Mouse (Mus musculus) spleen, adult 12 weeks (tissue): Measurements from ENCODE around the gene Cnn2.
A peak's percentile ranks its signal among the peaks of the same experiment; 100 is the strongest.

Experiments used
- DNase-seq: peaks from one replicate; pipeline ENCODE4 v3.0.0; 2022; ENCODE audit warnings: low spot score

Cnn2 gene

GRCm38 (mm10) chr10:79991099-79991498 is 2.7 kb downstream of the Cnn2 start:
- DNase-seq, result no peak

DNA sequence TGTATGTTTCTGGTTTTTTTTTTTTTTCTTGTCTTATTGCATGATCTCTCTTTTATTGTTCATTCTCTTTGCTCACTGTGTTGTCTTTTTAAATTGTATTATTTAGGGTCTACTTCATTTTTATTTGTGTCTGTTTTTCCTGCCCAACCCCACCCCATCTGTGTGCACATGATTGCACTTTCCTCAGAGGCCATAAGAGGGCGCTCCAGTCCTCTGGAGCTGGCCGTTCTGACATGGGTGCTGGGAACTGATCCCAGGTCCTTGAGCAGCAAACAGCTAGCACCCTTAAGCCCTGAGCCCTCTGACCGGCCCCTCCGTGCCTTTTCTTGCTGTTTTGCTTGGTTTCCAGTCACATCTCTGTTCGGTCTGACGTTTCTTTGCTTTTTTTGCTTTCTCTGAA is 3.2 kb downstream of the Cnn2 start:
- DNase-seq, result no peak

GRCm38 (mm10) chr10:79994397-79995115 is 6.2 kb downstream of the Cnn2 start:
- DNase-seq, result peak; percentile 51

DNA sequence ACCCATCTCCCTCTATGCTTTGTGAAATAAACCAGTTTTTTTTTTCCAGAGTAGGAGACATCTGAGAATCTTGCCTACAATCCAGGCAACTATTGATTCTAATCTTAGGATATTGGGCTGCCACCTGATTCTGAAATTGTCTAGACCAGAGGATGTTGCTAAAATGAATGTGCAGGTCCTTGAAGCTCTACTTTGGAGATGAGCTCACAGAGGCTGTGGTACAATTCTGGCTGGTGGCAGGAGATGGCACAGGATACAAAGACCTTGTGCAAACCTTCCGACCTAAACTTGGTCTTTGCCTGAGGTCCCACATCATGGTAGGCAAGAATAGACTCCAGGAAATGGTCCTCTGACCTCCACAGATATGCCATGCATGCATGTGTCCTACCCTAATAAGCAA is 7.3 kb downstream of the Cnn2 start:
- no peak for DNase-seq

DNA sequence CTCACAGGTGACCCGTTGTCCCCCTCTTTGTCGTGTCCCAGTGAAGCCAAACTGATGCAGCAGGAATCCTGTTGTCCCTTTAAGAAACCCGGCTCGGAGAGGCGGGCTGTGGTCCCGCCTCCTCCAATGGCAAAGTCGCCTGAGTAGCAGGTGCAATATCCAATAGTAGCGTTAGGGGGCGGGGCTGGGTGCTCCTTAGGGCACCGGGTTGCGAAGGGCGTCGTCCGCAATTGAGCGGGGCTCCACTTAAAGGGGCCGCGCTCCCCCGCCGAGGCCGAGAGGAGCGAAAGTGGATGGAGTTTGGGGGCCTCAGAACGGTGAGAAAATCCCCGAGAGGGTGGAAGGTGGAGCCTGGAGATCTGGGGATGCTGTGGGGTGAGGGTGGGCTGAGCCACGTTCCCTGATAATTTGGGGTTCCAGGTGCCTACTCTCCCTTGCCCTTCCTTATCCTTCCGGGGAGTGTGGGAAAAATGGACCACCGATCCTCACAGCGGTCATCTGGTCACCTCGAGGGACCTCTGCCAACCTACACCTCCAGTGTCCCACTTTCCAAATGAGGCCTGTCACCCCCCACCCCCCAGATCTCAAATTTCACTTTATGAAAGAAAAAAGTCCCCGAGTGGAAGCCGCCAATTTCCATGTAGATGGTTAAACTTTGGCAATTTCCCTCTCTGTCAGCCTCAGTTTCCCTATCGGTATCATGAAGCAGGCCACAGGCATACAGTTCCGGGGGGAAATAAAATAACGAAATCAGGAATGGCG is 8.1 kb downstream of the Cnn2 start, which contains the start of gene Abca7:
TSS of gene Abca7 (plus strand) at position 223 of the 762 bp plus-strand sequence.
- DNase-seq, result peak; percentile 93

- DNase-seq, result peak; percentile 71
Measured at GRCm38 (mm10) chr10:79997034-79997760, 8.8 kb downstream of the Cnn2 start.

DNA sequence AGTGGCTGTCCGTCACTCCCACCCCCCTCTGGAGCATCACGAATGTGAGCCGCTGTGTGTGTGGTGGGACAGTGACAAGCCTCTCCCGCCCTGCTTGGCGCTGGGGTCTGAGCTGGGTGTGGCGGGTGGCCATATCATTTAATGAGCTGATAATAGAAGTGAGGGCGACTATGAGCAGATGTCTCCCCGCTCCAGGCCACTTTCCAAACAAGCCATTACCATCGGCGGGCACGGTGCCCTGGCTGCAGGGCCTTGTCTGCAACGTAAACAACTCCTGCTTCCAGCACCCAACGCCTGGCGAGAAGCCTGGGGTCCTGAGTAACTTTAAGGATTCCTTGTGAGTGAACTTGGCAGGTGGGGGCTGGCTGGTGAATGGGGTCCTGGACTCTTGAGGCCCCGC is 9.4 kb downstream of the Cnn2 start:
- DNase-seq, result peak; percentile 36

DNA sequence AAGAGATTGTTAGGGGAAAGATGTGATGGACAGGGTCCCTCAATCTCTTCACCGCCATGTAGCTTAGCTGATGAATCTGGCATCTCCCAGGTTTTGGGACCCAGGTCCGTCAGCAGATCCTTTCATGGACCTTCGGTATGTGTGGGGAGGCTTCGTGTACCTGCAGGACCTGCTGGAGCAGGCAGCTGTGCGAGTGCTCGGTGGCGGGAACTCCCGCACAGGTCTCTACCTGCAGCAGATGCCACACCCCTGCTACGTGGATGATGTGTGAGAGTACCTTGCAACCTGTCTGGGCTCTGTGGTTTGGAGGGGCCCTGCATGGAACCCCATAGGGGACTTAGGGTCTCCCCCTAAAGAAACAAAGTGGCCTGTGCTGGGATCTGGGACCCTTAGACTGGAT is 13.6 kb downstream of the Cnn2 start:
- DNase-seq, result no peak

- DNase-seq, result no peak
Measured at GRCm38 (mm10) chr10:80002829-80003228, 14.4 kb downstream of the Cnn2 start.

DNA sequence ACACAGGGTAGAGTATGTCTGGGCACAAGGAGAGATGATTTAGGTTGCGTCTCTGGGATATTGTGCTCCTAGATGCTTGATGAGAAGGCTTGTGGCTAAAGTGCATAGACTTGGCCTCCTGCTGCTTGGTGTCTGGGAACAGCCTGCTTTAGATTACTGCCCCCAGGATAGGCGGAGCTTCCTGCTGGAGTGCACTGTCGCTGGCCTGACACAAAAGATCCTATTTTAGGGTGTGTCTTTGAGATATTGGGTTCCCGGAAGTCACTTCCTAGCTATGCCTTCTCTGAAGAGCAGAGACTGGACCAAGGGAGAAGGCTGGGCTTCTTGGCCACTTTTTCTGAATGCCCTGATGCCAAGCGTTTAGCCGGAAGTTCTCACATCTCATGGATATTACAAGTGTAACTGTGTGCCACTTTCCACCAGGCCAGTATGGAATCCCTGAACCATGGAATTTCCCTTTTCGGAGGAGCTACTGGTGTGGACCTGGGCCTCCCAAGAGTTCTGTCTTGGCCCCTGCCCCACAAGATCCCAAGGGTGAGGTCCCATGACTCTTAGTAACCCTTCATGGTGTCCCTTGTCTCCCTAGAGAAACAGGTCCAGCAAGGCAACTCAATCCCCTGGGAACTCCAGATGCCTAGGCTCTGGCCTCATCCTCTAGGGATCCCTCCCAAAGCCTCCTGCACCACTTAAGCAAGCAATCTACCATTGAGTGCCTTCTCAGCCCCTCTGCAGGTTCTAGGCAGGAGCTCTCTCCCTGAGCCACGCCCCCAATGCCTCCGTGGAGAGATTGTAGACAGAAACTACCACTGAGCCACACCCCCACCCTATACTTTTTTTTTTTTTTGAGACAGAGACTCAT is 15.2 kb downstream of the Cnn2 start:
- DNase-seq, result no peak

- DNase-seq, result no peak
Measured at GRCm38 (mm10) chr10:80004233-80004705, 15.9 kb downstream of the Cnn2 start.

- DNase-seq, result no peak
Measured at GRCm38 (mm10) chr10:80011740-80012139, 23.4 kb downstream of the Cnn2 start.

DNA sequence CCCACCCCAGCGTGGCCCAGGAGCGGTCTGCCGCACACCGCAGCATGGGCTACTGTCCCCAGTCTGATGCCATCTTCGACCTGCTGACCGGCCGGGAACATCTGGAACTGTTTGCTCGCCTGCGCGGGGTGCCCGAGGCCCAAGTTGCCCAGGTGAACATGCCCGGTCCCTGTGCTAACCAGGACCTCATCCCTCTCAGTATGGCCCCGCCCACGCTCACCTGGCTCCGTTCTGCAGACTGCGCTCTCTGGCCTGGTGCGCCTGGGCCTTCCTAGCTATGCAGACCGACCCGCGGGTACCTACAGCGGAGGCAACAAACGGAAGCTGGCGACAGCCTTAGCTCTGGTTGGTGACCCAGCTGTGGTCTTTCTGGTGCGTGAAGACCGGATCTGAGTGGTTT is 25.2 kb downstream of the Cnn2 start:
- DNase-seq, result no peak

DNA sequence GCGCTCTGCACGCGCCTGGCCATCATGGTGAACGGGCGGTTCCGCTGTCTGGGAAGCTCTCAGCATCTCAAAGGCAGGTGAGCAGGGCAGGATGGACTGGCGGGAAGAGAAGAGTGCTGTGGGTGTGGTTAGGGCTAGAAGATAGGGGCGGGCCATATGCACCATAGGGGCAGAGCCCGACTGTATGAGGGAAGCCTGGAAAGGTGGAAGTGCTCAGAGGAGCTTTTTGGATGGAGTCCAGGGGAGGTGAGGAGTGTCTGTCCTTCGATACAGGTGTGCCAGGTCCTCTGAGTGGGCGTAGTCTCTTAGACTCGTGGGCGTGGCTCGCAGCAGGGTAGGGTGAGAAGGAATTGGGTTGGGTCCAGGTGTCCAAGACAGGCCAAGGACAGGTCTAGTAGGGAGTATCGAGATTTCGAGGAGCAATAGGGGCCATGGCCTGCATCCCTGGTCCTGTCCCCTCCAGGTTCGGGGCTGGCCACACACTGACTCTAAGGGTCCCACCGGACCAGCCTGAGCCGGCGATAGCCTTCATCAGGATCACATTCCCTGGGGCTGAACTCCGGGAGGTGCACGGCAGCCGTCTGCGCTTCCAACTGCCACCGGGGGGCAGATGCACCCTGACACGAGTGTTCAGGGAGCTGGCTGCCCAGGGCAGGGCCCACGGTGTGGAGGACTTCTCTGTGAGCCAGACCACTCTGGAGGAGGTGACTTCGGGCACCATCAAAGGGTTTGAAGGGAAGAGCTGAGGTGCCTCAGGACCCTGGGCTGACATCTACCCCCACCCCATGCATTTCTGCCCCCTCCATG is 26.3 kb downstream of the Cnn2 start:
- no peak for DNase-seq

DNA sequence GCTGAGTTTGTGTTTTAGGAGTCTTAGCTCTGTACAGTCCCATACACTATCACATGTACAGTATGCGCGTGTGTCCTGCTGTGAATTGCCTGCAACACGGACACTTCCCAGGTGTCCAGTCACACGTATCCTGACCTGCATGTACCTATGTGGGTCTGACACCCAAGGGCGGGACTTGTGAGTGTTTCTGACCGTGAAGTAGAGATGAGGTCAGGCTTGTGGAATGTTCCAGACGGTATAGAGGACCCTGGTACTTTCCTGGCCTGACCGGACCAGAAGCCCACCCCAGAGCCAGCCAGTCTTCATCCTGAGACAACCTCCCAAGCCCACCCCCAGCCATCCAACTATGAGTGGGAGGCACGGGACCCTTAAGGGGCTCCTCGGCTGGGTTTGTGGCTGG is 27.2 kb downstream of the Cnn2 start:
- DNase-seq, result no peak

DNA sequence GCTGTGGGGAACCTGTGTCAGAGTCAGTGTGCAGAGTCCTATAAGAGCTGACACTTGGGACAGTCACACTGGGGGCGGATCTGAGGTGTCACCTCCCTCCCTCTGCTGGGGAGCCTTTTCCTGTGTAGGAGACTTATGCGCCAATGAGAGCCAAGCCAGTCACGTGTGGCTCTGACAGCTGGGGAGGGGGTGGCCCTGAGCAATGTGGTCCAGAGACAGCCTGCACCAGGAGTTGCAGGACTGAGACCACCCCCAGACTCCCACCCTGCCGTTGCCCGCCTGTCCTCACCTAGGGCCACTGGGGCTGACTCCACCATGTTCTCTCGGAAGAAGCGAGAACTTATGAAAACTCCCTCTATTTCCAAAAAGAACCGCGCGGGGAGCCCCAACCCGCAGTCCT is 28.1 kb downstream of the Cnn2 start, which contains the start of gene Arhgap45:
TSS of gene Arhgap45 (plus strand) at position 143 of the 400 bp plus-strand sequence.
- DNase-seq, result peak; percentile 70

- no peak for DNase-seq
Measured at GRCm38 (mm10) chr10:80016931-80017330, 28.5 kb downstream of the Cnn2 start.

- peak; percentile 71 for DNase-seq
Measured at GRCm38 (mm10) chr10:80017361-80017760, 29.0 kb downstream of the Cnn2 start.

GRCm38 (mm10) chr10:80017771-80018170 is 29.4 kb downstream of the Cnn2 start:
- DNase-seq, result no peak

GRCm38 (mm10) chr10:80018739-80019297 is 30.4 kb downstream of the Cnn2 start:
- DNase-seq, result peak; percentile 34
